Mouse (Mus musculus): ENCODE results near the gene Lamc1. TPM values are rescaled to one million over a fixed set of nuclear protein-coding genes. Genes with fewer than 3 reads are reported as not detected.

Gene Lamc1
- polyA plus RNA-seq, 1 experiment: 30.3 TPM

- 5% methylated on average over 22 of the region's 22 CpGs for WGBS
- no peak overlapping the region for H3K27ac ChIP-seq (ENCODE audit: control insufficient read depth, insufficient read depth, low read length)
- no peak for DNase-seq
- H3K4me1 ChIP-seq (replicated peaks; ENCODE audit: control insufficient read depth, insufficient read depth, low read length): peaks cover 12% of the 10 kb centered on the region
- H3K36me3 ChIP-seq (ENCODE audit: control insufficient read depth, insufficient read depth, low read length): no peaks in the 10 kb centered on the region
- TF ChIP-seq POLR2A (IDR thresholded peaks at IDR 0.05; ENCODE audit: control insufficient read depth, extremely low read depth, insufficient read depth, low read length, poor library complexity): no peak
- TF ChIP-seq CTCF (IDR thresholded peaks at IDR 0.05; ENCODE audit: borderline replicate concordance, control insufficient read depth, extremely low read depth, insufficient read depth, low read length, poor library complexity): no peak
- peak overlapping the region; percentile 60 for H3K4me3 ChIP-seq (ENCODE audit: control insufficient read depth, insufficient read depth, low read length)
- peaks cover 3% of the 10 kb centered on the region; the same call in 1 of the 2 replicates for H3K27me3 ChIP-seq (ENCODE audit: control insufficient read depth, insufficient read depth, low read length)
Measured at GRCm38 (mm10) chr1:153333296-153334121, 923 bp upstream of the Lamc1 start.

- TF ChIP-seq POLR2A (IDR thresholded peaks at IDR 0.05; ENCODE audit: control insufficient read depth, extremely low read depth, insufficient read depth, low read length, poor library complexity) (no peak), CTCF (IDR thresholded peaks at IDR 0.05; ENCODE audit: borderline replicate concordance, control insufficient read depth, extremely low read depth, insufficient read depth, low read length, poor library complexity) (no peak)
- H3K4me1 ChIP-seq (replicated peaks; ENCODE audit: control insufficient read depth, insufficient read depth, low read length): peaks cover 12% of the 10 kb centered on the region
- WGBS: under 1% methylated on average over 42 of the region's 42 CpGs
- H3K27me3 ChIP-seq (ENCODE audit: control insufficient read depth, insufficient read depth, low read length): peaks cover 3% of the 10 kb centered on the region; the same call in 1 of the 2 replicates
- DNase-seq: peak; percentile 77
- H3K4me3 ChIP-seq (ENCODE audit: control insufficient read depth, insufficient read depth, low read length): peak overlapping the region; percentile 60
- H3K36me3 ChIP-seq (ENCODE audit: control insufficient read depth, insufficient read depth, low read length): no peaks in the 10 kb centered on the region
- H3K27ac ChIP-seq (ENCODE audit: control insufficient read depth, insufficient read depth, low read length): no peak overlapping the region
Measured at GRCm38 (mm10) chr1:153331796-153332443, 666 bp downstream of the Lamc1 start.

GRCm38 (mm10) chr1:153331206-153331605 lies 1.4 kb downstream of the Lamc1 start:
- peaks cover 12% of the 10 kb centered on the region for H3K4me1 ChIP-seq (replicated peaks; ENCODE audit: control insufficient read depth, insufficient read depth, low read length)
- H3K4me3 ChIP-seq (ENCODE audit: control insufficient read depth, insufficient read depth, low read length): no peak overlapping the region
- peaks cover 3% of the 10 kb centered on the region; the same call in 1 of the 2 replicates for H3K27me3 ChIP-seq (ENCODE audit: control insufficient read depth, insufficient read depth, low read length)
- no peak for TF ChIP-seq CTCF (IDR thresholded peaks at IDR 0.05; ENCODE audit: borderline replicate concordance, control insufficient read depth, extremely low read depth, insufficient read depth, low read length, poor library complexity)
- DNase-seq: no peak
- WGBS: 45% methylated on average over 4 of the region's 4 CpGs
- H3K36me3 ChIP-seq (ENCODE audit: control insufficient read depth, insufficient read depth, low read length): no peaks in the 10 kb centered on the region
- no peak overlapping the region for H3K27ac ChIP-seq (ENCODE audit: control insufficient read depth, insufficient read depth, low read length)

- H3K27ac ChIP-seq (ENCODE audit: control insufficient read depth, insufficient read depth, low read length): no peak overlapping the region
- H3K4me1 ChIP-seq (replicated peaks; ENCODE audit: control insufficient read depth, insufficient read depth, low read length): peaks cover 12% of the 10 kb centered on the region
- peaks cover 3% of the 10 kb centered on the region; the same call in 1 of the 2 replicates for H3K27me3 ChIP-seq (ENCODE audit: control insufficient read depth, insufficient read depth, low read length)
- no peak for DNase-seq
- 92% methylated on average over 6 of the region's 6 CpGs for WGBS
- no peak overlapping the region for H3K4me3 ChIP-seq (ENCODE audit: control insufficient read depth, insufficient read depth, low read length)
- no peaks in the 10 kb centered on the region for H3K36me3 ChIP-seq (ENCODE audit: control insufficient read depth, insufficient read depth, low read length)
- TF ChIP-seq POLR2A (IDR thresholded peaks at IDR 0.05; ENCODE audit: control insufficient read depth, extremely low read depth, insufficient read depth, low read length, poor library complexity) (no peak), CTCF (IDR thresholded peaks at IDR 0.05; ENCODE audit: borderline replicate concordance, control insufficient read depth, extremely low read depth, insufficient read depth, low read length, poor library complexity) (no peak)
Measured at GRCm38 (mm10) chr1:153329306-153329705, 3.3 kb downstream of the Lamc1 start.

- TF ChIP-seq CTCF (IDR thresholded peaks at IDR 0.05; ENCODE audit: borderline replicate concordance, control insufficient read depth, extremely low read depth, insufficient read depth, low read length, poor library complexity) (no peak), POLR2A (IDR thresholded peaks at IDR 0.05; ENCODE audit: control insufficient read depth, extremely low read depth, insufficient read depth, low read length, poor library complexity) (no peak)
- WGBS: 97% methylated on average over 4 of the region's 4 CpGs
Measured at GRCm38 (mm10) chr1:153327063-153327462, 5.5 kb downstream of the Lamc1 start.

GRCm38 (mm10) chr1:153326226-153326625 lies 6.4 kb downstream of the Lamc1 start:
- no peak overlapping the region for H3K27ac ChIP-seq (ENCODE audit: control insufficient read depth, insufficient read depth, low read length)

More at GRCm38 (mm10) chr1:153327063-153327462, 5.5 kb downstream of the Lamc1 start:
- H3K36me3 ChIP-seq (ENCODE audit: control insufficient read depth, insufficient read depth, low read length): no peaks in the 10 kb centered on the region
- no peak overlapping the region for H3K4me3 ChIP-seq (ENCODE audit: control insufficient read depth, insufficient read depth, low read length)
- no peak overlapping the region for H3K27ac ChIP-seq (ENCODE audit: control insufficient read depth, insufficient read depth, low read length)
- peaks cover 3% of the 10 kb centered on the region for H3K27me3 ChIP-seq (ENCODE audit: control insufficient read depth, insufficient read depth, low read length)
- peaks cover 5% of the 10 kb centered on the region for H3K4me1 ChIP-seq (replicated peaks; ENCODE audit: control insufficient read depth, insufficient read depth, low read length)
- no peak for DNase-seq

More at GRCm38 (mm10) chr1:153326226-153326625, 6.4 kb downstream of the Lamc1 start:
- Histone ChIP-seq H3K27me3 (ENCODE audit: control insufficient read depth, insufficient read depth, low read length) (peaks cover 2% of the 10 kb centered on the region), H3K4me3 (ENCODE audit: control insufficient read depth, insufficient read depth, low read length) (no peak overlapping the region), H3K36me3 (ENCODE audit: control insufficient read depth, insufficient read depth, low read length) (no peaks in the 10 kb centered on the region), H3K4me1 (replicated peaks; ENCODE audit: control insufficient read depth, insufficient read depth, low read length) (peaks cover 3% of the 10 kb centered on the region)
- WGBS: 97% methylated on average over 7 of the region's 7 CpGs
- TF ChIP-seq CTCF (IDR thresholded peaks at IDR 0.05; ENCODE audit: borderline replicate concordance, control insufficient read depth, extremely low read depth, insufficient read depth, low read length, poor library complexity) (no peak), POLR2A (IDR thresholded peaks at IDR 0.05; ENCODE audit: control insufficient read depth, extremely low read depth, insufficient read depth, low read length, poor library complexity) (no peak)
- DNase-seq: no peak

Data from thymus, adult 2 months (tissue).